Mouse (Mus musculus): ENCODE measurements around the gene Lipt1. TPM values are rescaled to one million over a fixed set of nuclear protein-coding genes. Genes with fewer than 3 reads are reported as not detected.

The Lipt1 gene
- polyA plus RNA-seq, 1 experiment from 2014 or later, result 8.8 TPM

DNA sequence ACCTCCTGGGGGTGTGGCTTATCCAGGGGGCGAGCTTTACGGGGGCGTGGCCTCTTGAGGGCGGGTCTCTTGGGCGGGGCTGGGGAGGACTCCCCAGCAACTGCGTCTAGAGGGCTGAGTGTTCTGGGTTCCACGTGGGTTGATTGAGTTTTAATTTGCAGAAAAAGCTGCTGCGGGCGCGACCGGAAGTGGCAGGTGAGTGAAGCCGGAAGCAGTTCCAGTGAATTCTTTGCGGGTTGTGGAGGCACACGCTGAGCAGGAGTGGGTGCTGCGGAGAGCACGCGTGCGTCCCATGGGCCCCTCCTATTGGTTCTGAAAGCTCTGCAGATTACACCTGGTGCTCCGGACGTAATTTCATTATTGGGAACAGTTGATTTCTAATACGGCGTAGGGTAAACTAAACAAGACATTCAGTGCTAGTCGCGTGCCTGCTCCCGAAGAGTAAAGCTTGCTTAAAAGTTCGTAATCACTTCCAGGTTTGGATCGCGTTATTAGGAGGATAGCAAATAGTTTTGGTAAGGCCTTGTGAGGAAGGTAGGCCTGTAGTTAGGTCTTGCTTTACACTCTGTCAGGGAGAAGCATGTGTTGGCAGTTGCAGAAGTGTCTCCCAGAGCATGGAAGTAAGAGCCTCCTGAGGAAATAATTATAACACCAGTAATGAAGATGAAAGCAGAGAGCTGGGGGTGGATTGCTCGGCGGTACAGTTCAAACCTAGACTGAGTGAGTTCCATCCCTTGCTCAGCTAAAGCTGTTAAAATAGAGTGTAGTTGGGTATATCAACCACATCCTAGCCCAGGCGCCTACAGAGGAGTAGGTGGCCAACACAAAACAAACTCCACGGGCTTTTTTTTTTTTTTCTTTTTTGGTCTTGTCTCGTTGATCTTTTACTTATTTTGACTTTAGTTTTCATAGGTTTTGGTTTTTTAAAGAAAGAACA lies 861 bp downstream of the Lipt1 start:
- Histone ChIP-seq H3K27ac (peak overlapping the region; percentile 87), H3K4me1 (peaks cover 13% of the 10 kb centered on the region)

DNA sequence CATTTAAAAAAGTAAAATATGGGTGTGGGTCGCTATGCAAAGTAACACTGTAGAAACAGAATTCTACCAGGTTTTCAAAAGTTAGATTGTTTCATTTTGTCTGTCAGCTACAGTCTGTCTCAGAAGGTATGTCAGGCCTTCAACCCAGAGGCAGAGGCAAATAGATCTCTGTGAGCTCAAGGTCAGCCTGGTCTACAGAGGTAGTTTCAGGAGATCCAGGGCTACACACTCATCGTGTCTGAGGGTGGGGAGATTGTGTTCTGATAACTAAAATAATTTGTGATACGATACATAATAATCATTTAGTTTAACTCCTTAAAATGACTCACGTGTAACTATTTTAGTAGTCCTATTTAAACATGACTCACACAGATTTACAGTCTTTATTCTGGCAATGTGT lies 1.6 kb downstream of the Lipt1 start:
- Histone ChIP-seq H3K27me3 (no peaks in the 10 kb centered on the region), H3K9me3 (replicated peaks) (no peaks in the 10 kb centered on the region), H3K4me1 (peaks cover 13% of the 10 kb centered on the region), H3K9ac (no peak overlapping the region), H3K4me3 (replicated peaks) (peak overlapping the region; percentile 56; the same call in 1 of the 2 replicates), H3K27ac (no peak overlapping the region), H3K4me2 (peak overlapping the region; percentile 72), H3K36me3 (peaks cover 35% of the 10 kb centered on the region)
- WGBS, result 83% methylated on average over 4 of the region's 4 CpGs
- no peak for ATAC-seq (replicated peaks; ENCODE audit: low FRiP score)

More for the DNA sequence above, 861 bp downstream of the Lipt1 start:
- Histone ChIP-seq H3K9me3 (replicated peaks) (no peaks in the 10 kb centered on the region), H3K36me3 (peaks cover 27% of the 10 kb centered on the region), H3K4me3 (replicated peaks) (peak overlapping the region; percentile 56), H3K27me3 (no peaks in the 10 kb centered on the region), H3K4me2 (peak overlapping the region; percentile 72), H3K9ac (peak overlapping the region; percentile 45)
- 4% methylated on average over 33 of the region's 33 CpGs for WGBS
- peak; percentile 93 for ATAC-seq (replicated peaks; ENCODE audit: low FRiP score)

DNA sequence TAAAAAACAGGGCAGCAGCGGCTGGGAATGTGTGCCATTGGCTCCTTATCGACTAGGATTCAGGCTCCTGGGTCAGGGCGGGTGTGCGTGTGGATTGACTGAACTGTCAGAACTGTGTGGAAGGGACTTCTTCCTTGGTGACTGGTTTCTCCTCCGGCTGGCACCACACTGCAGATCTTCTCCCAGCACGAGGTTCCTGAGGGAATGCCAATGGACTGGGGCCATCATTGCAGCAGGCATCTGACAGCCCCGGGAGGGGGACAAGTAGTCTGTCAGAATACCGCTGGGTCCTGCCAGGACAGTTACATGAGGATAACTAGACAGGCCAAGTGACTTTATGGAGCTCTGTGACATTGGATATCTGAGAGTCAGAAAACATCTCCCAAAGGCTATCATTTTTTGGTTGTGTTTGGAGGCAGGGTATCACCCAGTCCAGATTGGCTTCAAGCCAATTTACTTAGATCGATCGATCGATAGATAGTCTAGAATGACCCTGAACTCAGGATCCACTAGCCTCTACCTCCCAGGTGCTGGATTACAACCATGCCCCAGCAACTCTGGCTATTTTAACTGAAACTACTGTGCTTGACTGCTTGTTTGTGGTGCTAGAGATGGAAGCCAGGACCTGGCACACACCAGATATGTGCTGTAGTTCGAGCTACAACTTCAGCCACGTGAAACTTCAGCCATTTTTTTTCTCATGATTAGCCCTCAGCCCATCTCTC lies 6.4 kb downstream of the Lipt1 start:
- H3K4me1 ChIP-seq, result peaks cover 4% of the 10 kb centered on the region
- no peak overlapping the region for H3K9ac ChIP-seq
- no peak overlapping the region for H3K4me3 ChIP-seq (replicated peaks)
- no peak for ATAC-seq (replicated peaks; ENCODE audit: low FRiP score)
- WGBS, result 94% methylated on average over 13 of the region's 13 CpGs
- H3K36me3 ChIP-seq, result peaks cover 78% of the 10 kb centered on the region
- H3K27me3 ChIP-seq, result no peaks in the 10 kb centered on the region
- no peaks in the 10 kb centered on the region for H3K9me3 ChIP-seq (replicated peaks)
- no peak overlapping the region for H3K27ac ChIP-seq
- H3K4me2 ChIP-seq, result no peak overlapping the region

DNA sequence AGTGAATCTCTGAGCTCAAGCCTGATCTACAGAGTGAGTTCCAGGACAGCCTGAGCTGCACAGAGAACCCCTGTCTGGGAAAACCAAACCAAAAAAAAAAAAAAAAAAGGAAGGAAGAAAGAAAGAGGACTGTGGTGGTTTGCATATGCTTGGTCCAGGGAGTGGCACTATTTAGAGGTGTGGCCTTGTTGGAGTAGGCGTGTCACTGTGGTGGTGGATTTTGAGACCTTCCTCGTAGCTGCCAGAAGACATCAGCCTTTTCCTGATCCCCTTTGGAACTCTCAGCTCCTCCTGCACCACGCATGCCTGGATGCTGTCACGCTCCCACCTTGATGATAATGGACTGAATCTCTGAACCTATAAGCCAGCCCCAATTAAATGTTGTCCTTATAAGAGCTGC lies 11.9 kb downstream of the Lipt1 start:
- Histone ChIP-seq H3K4me2 (no peak overlapping the region), H3K27me3 (no peaks in the 10 kb centered on the region), H3K27ac (no peak overlapping the region), H3K36me3 (peaks cover 64% of the 10 kb centered on the region), H3K4me3 (replicated peaks) (no peak overlapping the region), H3K9ac (no peak overlapping the region), H3K4me1 (no peaks in the 10 kb centered on the region), H3K9me3 (replicated peaks) (no peaks in the 10 kb centered on the region)
- 93% methylated on average over 4 of the region's 4 CpGs for WGBS
- ATAC-seq (replicated peaks; ENCODE audit: low FRiP score), result no peak

DNA sequence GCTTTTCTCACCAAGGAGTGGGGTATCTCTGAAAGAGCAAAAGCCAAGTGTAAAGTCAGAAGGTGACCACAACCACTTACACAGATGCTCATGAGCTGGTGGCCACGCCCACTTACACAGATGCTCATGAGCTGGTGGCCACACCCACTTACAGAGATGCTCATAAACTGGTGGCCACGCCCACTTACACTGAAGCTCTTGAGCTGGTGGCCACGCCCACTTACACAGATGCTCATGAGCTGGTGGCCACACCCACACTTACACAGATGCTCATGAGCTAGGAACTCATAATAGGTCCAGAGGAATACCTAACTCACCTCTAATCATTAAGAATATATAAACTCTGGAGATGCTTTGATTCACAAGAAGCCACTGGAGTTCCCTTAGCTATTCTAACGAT lies 12.9 kb downstream of the Lipt1 start:
- Histone ChIP-seq H3K4me2 (no peak overlapping the region), H3K36me3 (peaks cover 53% of the 10 kb centered on the region), H3K27ac (no peak overlapping the region), H3K9ac (no peak overlapping the region), H3K27me3 (no peaks in the 10 kb centered on the region), H3K4me1 (peaks cover 5% of the 10 kb centered on the region), H3K9me3 (replicated peaks) (no peaks in the 10 kb centered on the region), H3K4me3 (replicated peaks) (no peak overlapping the region)
- ATAC-seq (replicated peaks; ENCODE audit: low FRiP score), result no peak
- WGBS, result 86% methylated on average over 4 of the region's 4 CpGs

DNA sequence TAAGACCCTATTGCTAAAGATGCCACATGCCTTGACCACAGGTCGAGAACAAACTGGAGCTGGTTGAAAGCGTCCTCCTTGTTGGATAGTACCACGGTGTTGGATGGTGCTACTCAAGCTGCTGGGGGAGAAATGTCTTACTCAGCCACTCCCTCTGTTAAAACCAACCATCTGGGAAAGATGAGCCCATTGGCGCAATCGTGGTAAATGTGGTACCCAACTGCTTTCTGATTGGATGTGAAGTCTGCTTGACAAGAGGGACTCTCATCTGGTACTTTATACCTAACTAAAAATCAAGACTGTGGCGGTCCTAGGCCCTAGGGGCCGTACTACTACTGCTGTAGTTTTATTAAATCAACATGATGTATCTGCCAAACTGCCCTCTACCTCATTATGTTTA lies 17.7 kb downstream of the Lipt1 start:
- peak overlapping the region; percentile 67; the same call in 1 of the 2 replicates for H3K9ac ChIP-seq
- no peaks in the 10 kb centered on the region for H3K27me3 ChIP-seq
- H3K4me2 ChIP-seq, result peak overlapping the region; percentile 59
- H3K4me1 ChIP-seq, result peaks cover 19% of the 10 kb centered on the region
- H3K27ac ChIP-seq, result no peak overlapping the region
- H3K4me3 ChIP-seq (replicated peaks), result peak overlapping the region; percentile 71
- no peaks in the 10 kb centered on the region for H3K9me3 ChIP-seq (replicated peaks)
- ATAC-seq (replicated peaks; ENCODE audit: low FRiP score), result no peak
- H3K36me3 ChIP-seq, result peaks cover 16% of the 10 kb centered on the region
- 84% methylated on average over 7 of the region's 7 CpGs for WGBS

DNA sequence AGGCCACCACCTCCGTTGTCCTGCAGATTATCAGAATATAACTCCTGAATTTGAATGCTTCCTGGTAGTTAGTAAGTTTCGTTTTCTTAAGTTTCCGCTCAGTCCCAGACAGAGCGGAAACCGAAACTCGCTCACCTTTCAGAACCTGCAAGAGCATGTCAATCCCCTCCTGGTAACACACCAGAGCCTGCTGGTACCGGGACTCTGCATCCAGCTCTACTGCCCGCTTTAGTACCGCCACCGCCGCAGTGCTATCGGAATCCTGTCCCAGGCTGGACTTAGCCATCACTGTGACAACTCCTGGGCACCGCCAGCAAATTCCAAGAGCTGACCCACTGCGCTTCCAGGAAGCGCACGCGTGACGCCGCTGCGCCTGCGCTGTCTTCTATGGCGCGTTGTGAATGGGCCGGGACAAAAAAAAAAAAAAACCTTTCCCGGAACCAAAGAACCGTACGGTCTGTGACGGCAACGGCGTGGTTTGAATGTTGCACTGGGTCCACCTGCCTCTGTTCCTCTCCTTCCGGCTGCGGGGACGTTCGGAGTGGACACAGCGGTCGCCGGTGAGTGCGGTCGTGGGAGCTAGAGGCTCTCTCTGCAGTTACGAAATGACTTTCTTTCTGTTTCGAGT lies 18.6 kb downstream of the Lipt1 start, which contains the start of the genes Mitd1 and Mrpl30:
Gene Mitd1, minus strand, starts transcription at position 387 of the 628 bp plus-strand sequence.
Gene Mrpl30, plus strand, starts transcription at position 453 of the 628 bp plus-strand sequence.
- peak; percentile 95 for ATAC-seq (replicated peaks; ENCODE audit: low FRiP score)
- no peaks in the 10 kb centered on the region for H3K27me3 ChIP-seq
- peak within 1 kb of the TSS; percentile 79 for H3K27ac ChIP-seq
- H3K4me2 ChIP-seq, result peak within 1 kb of the TSS; percentile 59
- under 1% methylated on average over 41 of the region's 41 CpGs for WGBS
- peak within 1 kb of the TSS; percentile 71 for H3K4me3 ChIP-seq (replicated peaks)
- peaks cover 19% of the 10 kb centered on the region for H3K4me1 ChIP-seq
- H3K9ac ChIP-seq, result peak within 1 kb of the TSS; percentile 67
- no peaks in the 10 kb centered on the region for H3K9me3 ChIP-seq (replicated peaks)
- peaks cover 16% of the 10 kb centered on the region for H3K36me3 ChIP-seq

DNA sequence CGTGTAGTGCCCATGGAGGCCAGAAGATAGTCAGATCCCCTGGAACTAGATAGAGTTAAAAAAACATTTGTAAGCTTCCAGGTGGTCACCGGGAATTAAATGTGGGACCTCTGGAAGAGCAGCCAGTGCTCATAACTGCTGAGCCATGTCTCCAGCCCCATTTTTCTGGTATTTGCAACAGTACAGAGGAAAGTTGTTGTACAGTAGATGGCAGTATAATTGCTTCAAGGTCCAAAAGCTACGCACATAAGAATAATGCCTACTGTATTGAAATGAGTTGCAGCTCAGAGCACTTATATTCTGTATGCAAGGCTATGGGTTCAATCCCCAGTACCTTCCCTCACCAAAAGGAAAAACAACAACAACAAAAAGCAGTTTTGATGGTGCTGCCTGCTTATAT lies 19.9 kb downstream of the Lipt1 start:
- Histone ChIP-seq H3K27ac (no peak overlapping the region), H3K9ac (no peak overlapping the region)
- 62% methylated on average over 3 of the region's 3 CpGs for WGBS

DNA sequence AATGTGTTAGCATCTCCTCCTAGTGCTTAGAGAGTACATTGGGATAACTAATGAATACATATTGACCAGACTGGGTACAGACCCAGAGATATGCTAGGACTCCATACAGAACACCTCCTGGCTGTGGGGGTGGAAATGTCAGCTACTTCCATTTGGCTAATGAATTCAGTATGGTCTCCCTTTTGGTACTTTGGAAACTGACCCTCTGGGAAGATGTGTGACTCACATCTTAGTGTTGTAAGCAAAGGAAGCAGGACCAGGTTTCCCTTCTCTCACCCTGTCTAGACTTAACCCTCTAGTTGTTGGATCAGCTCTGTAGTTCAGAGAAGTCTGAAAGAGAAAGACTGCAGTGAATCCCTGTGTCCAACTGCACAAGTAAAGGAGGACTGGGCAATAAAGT lies 23.1 kb downstream of the Lipt1 start:
- Histone ChIP-seq H3K27ac (no peak overlapping the region), H3K27me3 (no peaks in the 10 kb centered on the region), H3K9ac (no peak overlapping the region), H3K9me3 (replicated peaks) (no peaks in the 10 kb centered on the region), H3K4me3 (replicated peaks) (no peak overlapping the region), H3K36me3 (peaks cover 56% of the 10 kb centered on the region), H3K4me1 (peaks cover 12% of the 10 kb centered on the region), H3K4me2 (no peak overlapping the region)
- ATAC-seq (replicated peaks; ENCODE audit: low FRiP score), result no peak

More for the DNA sequence above, 19.9 kb downstream of the Lipt1 start:
- H3K4me2 ChIP-seq, result peak overlapping the region; percentile 59
- ATAC-seq (replicated peaks; ENCODE audit: low FRiP score), result no peak
- H3K4me3 ChIP-seq (replicated peaks), result peak overlapping the region; percentile 71
- H3K9me3 ChIP-seq (replicated peaks), result no peaks in the 10 kb centered on the region
- no peaks in the 10 kb centered on the region for H3K27me3 ChIP-seq
- peaks cover 19% of the 10 kb centered on the region for H3K4me1 ChIP-seq
- H3K36me3 ChIP-seq, result peaks cover 27% of the 10 kb centered on the region

DNA sequence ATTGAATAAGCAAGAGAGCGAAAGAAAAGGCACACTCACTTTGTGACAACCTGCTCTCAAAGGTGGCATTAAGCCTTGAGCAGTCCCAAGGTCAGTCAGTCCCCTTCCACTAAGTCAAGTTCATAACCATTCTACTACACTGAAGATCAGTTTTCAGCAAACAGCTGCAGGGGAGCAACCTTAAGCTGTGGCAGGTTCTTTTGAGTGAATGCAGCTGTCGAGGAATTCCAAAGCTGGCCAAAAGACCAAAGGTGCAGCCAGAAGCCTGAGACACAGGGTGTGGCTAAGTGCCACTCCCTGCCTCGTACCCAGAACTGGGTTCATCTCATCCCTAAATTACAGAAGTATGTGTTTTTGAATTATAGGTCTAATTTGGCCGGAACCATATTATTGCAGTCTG lies 28.3 kb downstream of the Lipt1 start:
- H3K4me2 ChIP-seq, result no peak overlapping the region
- no peaks in the 10 kb centered on the region for H3K4me1 ChIP-seq
- H3K36me3 ChIP-seq, result peaks cover 47% of the 10 kb centered on the region
- H3K27ac ChIP-seq, result no peak overlapping the region
- no peak overlapping the region for H3K9ac ChIP-seq
- ATAC-seq (replicated peaks; ENCODE audit: low FRiP score), result no peak
- no peaks in the 10 kb centered on the region for H3K27me3 ChIP-seq
- H3K4me3 ChIP-seq (replicated peaks), result no peak overlapping the region
- no peaks in the 10 kb centered on the region for H3K9me3 ChIP-seq (replicated peaks)
- WGBS, result 67% methylated on average over 4 of the region's 4 CpGs

DNA sequence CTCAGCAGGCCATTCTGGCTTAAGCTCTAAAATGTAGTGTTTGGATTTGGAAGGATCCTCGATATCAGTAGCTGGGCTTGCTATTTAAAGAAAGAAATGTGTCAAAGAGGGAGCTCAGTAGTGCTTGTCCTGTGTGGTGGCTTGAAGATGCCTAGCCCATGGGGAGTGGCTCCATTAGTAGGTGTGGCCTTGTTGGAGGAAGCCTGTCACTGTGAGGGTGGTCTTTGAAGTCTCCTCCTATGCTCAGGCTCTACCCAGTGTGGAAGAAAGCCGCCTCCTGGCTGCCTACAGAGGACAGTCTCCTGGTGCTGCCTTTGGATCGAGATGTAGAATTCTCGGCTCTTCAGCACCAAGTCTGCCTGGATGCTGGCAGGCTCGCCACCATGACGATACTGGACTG lies 28.8 kb downstream of the Lipt1 start:
- Histone ChIP-seq H3K4me2 (no peak overlapping the region), H3K9me3 (replicated peaks) (no peaks in the 10 kb centered on the region), H3K4me3 (replicated peaks) (no peak overlapping the region), H3K4me1 (no peaks in the 10 kb centered on the region), H3K27ac (no peak overlapping the region), H3K9ac (no peak overlapping the region), H3K27me3 (no peaks in the 10 kb centered on the region), H3K36me3 (peaks cover 43% of the 10 kb centered on the region)
- no peak for ATAC-seq (replicated peaks; ENCODE audit: low FRiP score)
- 53% methylated on average over 6 of the region's 6 CpGs for WGBS

DNA sequence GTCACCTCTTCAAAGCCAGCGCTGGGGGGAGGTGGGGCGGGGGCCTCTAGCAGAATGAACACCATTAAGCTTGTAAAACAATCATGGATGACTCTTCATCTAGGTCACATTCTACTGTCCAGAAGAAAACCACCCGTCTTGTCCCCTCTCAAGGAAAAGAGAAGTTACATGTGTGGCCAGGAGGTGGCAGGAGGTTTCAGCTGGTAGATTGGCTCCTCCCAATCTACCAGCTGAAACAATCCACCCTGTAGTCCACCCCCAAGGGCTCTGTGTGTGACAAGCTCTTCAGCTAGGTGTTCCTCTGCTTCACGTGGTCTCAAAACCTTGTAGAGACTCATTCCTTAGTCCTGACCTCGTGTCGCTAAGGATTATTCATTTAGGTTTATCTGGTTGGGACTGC lies 31.6 kb downstream of the Lipt1 start:
- Histone ChIP-seq H3K4me1 (no peaks in the 10 kb centered on the region), H3K36me3 (peaks cover 15% of the 10 kb centered on the region), H3K4me2 (no peak overlapping the region), H3K27me3 (no peaks in the 10 kb centered on the region), H3K9ac (no peak overlapping the region), H3K27ac (no peak overlapping the region), H3K4me3 (replicated peaks) (no peak overlapping the region), H3K9me3 (replicated peaks) (no peaks in the 10 kb centered on the region)
- WGBS, result 28% methylated on average over 6 of the region's 6 CpGs
- no peak for ATAC-seq (replicated peaks; ENCODE audit: low FRiP score)
